Mouse (Mus musculus): ENCODE data around the gene Gm3618.
A peak's percentile ranks its signal among the peaks of the same experiment; 100 is the strongest.
"Not testable (repeated sequence)": the region's sequence is repeated elsewhere in the genome, so short reads cannot be mapped to it uniquely, and the experiment has no call there.

The Gm3618 gene

GRCm38 (mm10) chr14:6343578-6343977 lies at the start of gene Gm3618:
Gm3618 (minus strand) TSS chr14:6343678.
- DNase-seq = not testable (repeated sequence)

GRCm38 (mm10) chr14:6390219-6390618 lies 46.7 kb upstream of the Gm3618 start, which contains the start of gene Gm16440:
Gm16440 (minus strand) TSS chr14:6390319.
- DNase-seq = not testable (repeated sequence)

- not testable (repeated sequence) for DNase-seq
These were observed 38.7 kb downstream of the Gm3618 start, which contains the start of gene Gm21103 for GRCm38 (mm10) chr14:6304743-6305142. Gm21103 (minus strand) TSS chr14:6304843.

GRCm38 (mm10) chr14:6286931-6287715 lies 56.4 kb downstream of the Gm3618 start, which contains the start of gene Gm3411:
Gm3411 (minus strand) TSS chr14:6287250.
- DNase-seq = peak; percentile 61

Measured in embryo, embryonic 11 days (tissue).